Mouse (Mus musculus) urinary bladder, postnatal 4 days (tissue): ENCODE measurements around the gene Ppie.
"Not testable (repeated sequence)": the region's sequence is repeated elsewhere in the genome, so short reads cannot be mapped to it uniquely, and the experiment has no call there.

Source experiments
- DNase-seq, 2 experiments: peaks; one replicate each; pipeline ENCODE4 v3.0.0; 2021 to 2022; ENCODE audit warnings: low spot score in 2 of 2

The Ppie gene

GRCm38 (mm10) chr4:123114651-123115050 is 25.1 kb downstream of the Ppie start:
- not testable (repeated sequence) for DNase-seq

GRCm38 (mm10) chr4:123112216-123112764 is 27.5 kb downstream of the Ppie start:
- no peak for DNase-seq

DNA sequence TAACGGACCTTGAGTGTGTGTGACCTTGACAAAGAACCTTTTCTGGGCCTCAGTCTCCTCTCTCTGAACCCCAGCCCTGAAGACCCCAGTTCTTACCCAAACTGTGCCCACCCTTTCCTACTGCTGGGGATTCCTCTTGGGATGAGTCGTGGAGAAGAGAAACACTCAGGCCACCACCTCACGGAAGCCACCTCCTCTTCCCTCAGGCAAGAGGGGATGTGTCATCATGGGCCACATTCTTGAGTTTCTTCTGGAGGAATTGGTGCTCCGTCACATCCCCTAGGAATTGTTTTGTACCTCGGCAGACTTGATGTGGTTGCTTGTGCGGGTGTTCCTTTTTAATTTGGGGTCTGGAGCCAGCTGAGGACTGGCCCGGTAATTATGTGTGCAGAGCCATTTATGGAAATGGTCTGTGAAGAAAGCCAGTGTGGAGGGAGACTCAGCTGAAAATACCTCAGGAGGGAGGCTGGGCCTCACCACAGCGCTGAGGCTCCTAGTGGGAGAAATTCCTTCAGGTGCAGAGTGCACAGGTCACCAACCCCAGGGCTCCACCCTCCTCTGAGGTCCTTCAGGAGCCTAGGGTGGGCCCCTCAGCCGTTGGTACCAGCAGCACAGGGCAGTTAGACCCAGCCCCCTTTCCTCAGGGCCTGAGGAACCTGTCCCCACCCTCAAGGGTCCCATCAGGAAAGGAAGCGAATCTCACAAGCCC is 28.3 kb downstream of the Ppie start:
- not testable (repeated sequence) for DNase-seq

- no peak for DNase-seq
Observed at GRCm38 (mm10) chr4:123110751-123111150, 29.0 kb downstream of the Ppie start.

GRCm38 (mm10) chr4:123108056-123108455 is 31.7 kb downstream of the Ppie start:
- no peak for DNase-seq

GRCm38 (mm10) chr4:123106864-123107263 is 32.9 kb downstream of the Ppie start:
- no peak for DNase-seq

GRCm38 (mm10) chr4:123105929-123106328 is 33.8 kb downstream of the Ppie start:
- not testable (repeated sequence) for DNase-seq

GRCm38 (mm10) chr4:123105451-123105790 is 34.3 kb downstream of the Ppie start:
- no peak for DNase-seq

GRCm38 (mm10) chr4:123104651-123105450 is 34.9 kb downstream of the Ppie start, which contains the start of gene Bmp8b:
TSS of gene Bmp8b (plus strand) at chr4:123105165.
- peak in 1 of 2 experiments; percentile 45 for DNase-seq

- no peak for DNase-seq
Observed at GRCm38 (mm10) chr4:123093869-123094268, 45.9 kb downstream of the Ppie start.

DNA sequence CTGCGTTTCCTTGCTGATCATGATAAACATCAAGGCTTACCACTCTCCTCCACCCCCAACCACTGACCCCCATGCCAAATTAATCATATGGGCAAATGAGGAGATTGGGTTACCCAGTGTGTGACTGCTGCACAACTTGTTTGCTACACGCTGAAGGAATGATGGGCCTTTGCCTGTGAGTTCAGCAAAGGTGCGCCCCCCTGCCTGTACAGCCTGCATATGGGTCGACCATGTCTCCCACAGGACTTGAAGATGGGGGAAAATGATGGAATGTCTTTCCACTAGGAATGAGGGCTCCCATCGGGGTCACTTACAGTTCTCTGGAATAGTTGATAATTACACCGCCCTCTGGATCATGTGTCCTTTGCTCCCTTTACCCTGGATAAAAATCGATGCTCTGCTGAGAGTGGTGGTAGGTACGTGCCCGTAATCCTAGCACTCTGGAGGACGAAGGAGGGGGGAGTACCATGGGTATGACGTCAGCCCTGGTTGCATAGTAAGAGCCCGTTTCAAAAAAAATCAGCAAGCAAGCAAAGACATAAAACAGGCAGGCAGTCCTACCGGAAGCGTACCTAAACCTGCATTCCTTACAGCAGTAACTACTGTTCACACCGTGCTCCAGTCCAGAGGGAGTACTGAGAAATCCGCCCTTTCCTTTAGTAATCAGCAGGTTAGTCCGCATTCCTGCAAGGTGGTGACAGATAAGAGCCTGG is 46.5 kb downstream of the Ppie start:
- no peak for DNase-seq

- no peak for DNase-seq
Observed at GRCm38 (mm10) chr4:123092621-123093020, 47.1 kb downstream of the Ppie start.

GRCm38 (mm10) chr4:123086381-123086780 is 53.4 kb downstream of the Ppie start:
- no peak for DNase-seq

- DNase-seq = no peak
Observed at GRCm38 (mm10) chr4:123085290-123085689, 54.5 kb downstream of the Ppie start.

DNA sequence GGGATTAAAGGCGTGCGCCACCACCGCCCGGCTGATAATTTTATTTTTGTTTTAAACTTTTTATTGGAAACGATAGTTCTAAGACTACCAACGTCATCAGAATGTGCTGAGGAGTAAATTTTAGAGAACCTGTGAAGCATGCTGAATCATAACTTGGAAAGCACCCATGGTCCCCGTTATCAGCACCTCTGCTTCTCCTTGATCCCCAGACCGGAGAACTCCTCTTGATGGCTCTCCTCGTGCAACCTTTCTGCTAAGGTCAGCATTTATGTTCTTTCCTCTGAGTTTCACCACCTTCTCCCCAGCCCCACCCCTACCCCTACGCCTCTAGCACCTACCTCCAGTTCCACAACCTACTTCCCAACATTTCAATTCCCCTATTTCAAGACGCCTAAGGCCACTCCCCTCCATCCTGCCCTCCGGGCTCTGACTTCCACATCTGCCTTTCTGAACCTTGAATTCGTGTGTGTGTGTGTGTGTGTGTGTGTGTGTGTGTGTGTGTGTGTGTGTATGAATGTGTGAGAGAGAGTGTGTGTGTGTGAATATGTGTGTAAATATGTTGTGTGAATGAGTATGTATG is 56.3 kb downstream of the Ppie start:
- no peak for DNase-seq

DNA sequence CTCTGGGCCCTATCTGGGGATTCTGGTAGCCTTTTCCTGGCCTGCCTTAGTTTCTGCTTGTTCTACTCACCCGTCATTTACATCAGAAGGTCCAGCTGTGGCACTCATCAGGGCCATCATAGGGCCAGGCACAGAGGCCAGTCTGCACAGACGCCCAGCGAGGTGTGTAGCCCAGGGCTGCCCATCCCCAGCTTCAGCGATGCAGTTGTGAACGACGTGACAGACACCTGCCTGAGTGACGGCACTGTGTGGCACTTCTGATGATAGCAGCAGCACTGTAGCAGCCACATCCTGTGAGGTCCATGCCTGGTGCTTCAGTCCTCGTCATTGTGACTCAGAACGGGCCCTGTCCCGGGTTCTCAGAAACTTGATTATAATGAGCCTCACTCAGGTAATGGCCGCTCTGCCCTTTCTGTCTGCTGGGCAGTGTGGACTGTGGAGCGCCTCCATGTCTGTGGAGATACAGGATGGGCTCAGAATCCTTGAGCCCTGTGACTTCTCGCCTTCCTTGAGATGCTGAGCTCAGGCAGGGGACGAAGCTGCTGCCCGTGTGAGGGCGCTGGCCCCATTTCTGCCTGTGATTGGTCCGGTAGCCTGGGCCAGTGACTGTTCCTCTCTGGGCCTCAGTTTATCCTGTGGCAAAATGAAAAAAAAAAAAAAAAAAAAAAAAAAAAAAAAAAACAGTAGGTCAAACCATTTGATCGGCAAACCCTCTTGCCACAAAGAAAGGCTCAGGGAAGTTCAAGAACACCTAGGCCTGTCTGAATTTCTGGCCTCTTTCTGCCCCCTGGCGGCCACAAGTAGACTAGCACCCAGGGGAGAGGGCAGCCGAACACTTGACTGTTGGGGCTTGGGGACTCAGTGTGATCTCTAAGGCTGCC is 57.2 kb downstream of the Ppie start:
- DNase-seq = peak in 1 of 2 experiments; percentile 51

- peak; percentile 51 to 82 for DNase-seq
Observed at GRCm38 (mm10) chr4:123080791-123081190, 59.0 kb downstream of the Ppie start.

DNA sequence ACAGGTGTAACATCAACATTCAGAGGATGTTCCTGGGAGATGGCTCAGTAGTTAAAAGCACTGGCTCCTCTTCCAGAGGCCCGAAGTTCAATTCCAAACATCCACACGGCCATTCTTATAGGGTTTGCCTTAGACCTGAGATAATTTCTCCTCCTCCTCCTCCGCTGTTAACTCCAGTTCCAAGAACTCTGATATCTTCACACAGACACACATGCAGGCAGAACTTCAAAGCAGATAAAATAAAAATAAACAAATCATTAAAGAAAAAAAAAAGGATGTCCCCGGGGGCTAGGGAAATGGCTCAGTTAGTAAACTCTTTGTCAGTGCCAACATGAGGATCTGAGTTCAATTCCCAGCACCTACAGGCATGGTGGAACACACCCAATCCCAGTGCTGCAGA is 61.5 kb downstream of the Ppie start:
- DNase-seq = no peak
